Mouse (Mus musculus): ENCODE measurements around the gene Gm5737.

- TF ChIP-seq POLR2A (IDR thresholded peaks at IDR 0.05; ENCODE audit: control insufficient read depth in 1 of 2, insufficient read depth in 1 of 2, low read depth in 1 of 2, low read length in 2 of 2, poor library complexity in 1 of 2), result peak in 1 of 2 experiments; percentile 31; a peak in 1 of 4 replicates
- TF ChIP-seq CTCF (IDR thresholded peaks at IDR 0.05 in 2 of 3, conservative IDR thresholded peaks at IDR 0.05 in 1 of 3; ENCODE audit: control insufficient read depth in 1 of 3, insufficient read depth in 1 of 3, low read depth in 2 of 3, low read length in 3 of 3, poor library complexity in 1 of 3, severe bottlenecking in 1 of 3), result no peak
- no peak for TF ChIP-seq MYC (IDR thresholded peaks at IDR 0.05; ENCODE audit: low read depth, low read length)
- no peak for TF ChIP-seq ZNF384 (IDR thresholded peaks at IDR 0.05; ENCODE audit: low read depth, low read length)
- TF ChIP-seq MAX (IDR thresholded peaks at IDR 0.05; ENCODE audit: low read length), result no peak
- TF ChIP-seq GABPA (IDR thresholded peaks at IDR 0.05; ENCODE audit: low read depth, low read length), result no peak
- TF ChIP-seq TAL1 (IDR thresholded peaks at IDR 0.05; ENCODE audit: low read length), result peak; percentile 99
- TF ChIP-seq ETS1 (IDR thresholded peaks at IDR 0.05; ENCODE audit: low read depth, low read length), result peak; percentile 89
- 0 out of 2 replicates have a peak, but pooled peaks have one; percentile 15 for TF ChIP-seq TBP (IDR thresholded peaks at IDR 0.05; ENCODE audit: low read depth, low read length)
- no peak; the same call in 1 of the 2 replicates for TF ChIP-seq BHLHE40 (IDR thresholded peaks at IDR 0.05; ENCODE audit: borderline replicate concordance, low read depth, low read length)
- TF ChIP-seq SIN3A (IDR thresholded peaks at IDR 0.05; ENCODE audit: low read length), result peak; percentile 73; the same call in 1 of the 2 replicates
- TF ChIP-seq NRF1 (IDR thresholded peaks at IDR 0.05; ENCODE audit: insufficient read depth, low read depth, low read length, poor library complexity, severe bottlenecking), result no peak
Observed at GRCm38 (mm10) chr7:120874764-120875539, 62.8 kb downstream of the Gm5737 start.

All from MEL (cell line).